Mouse (Mus musculus): ENCODE results near the gene Gm44805.
"Not testable (repeated sequence)": the region's sequence is repeated elsewhere in the genome, so short reads cannot be mapped to it uniquely, and the experiment has no call there.

Gm44805 gene

GRCm38 (mm10) chr7:19699827-19700148 is 18.6 kb upstream of the Gm44805 start:
- DNase-seq (ENCODE audit: low spot score in 2 of 2), result no peak

- peak in 1 of 2 experiments; percentile 63 for DNase-seq (ENCODE audit: low spot score in 2 of 2)
These were observed 17.9 kb upstream of the Gm44805 start, which contains the start of gene Apoe for GRCm38 (mm10) chr7:19698907-19699826. Apoe (minus strand) TSS chr7:19699188.

- DNase-seq (ENCODE audit: low spot score in 2 of 2), result no peak
These were observed 17.0 kb upstream of the Gm44805 start for GRCm38 (mm10) chr7:19697949-19698906.

- no peak for DNase-seq (ENCODE audit: low spot score in 2 of 2)
These were observed 15.2 kb upstream of the Gm44805 start for GRCm38 (mm10) chr7:19696336-19696873.

- DNase-seq (ENCODE audit: low spot score in 2 of 2), result no peak
These were observed 14.7 kb upstream of the Gm44805 start for GRCm38 (mm10) chr7:19695881-19696280.

GRCm38 (mm10) chr7:19695213-19695594 is 14.0 kb upstream of the Gm44805 start:
- DNase-seq (ENCODE audit: low spot score in 2 of 2), result no peak

- no peak for DNase-seq (ENCODE audit: low spot score in 2 of 2)
These were observed 13.4 kb upstream of the Gm44805 start for GRCm38 (mm10) chr7:19694336-19695212.

- peak in 1 of 2 experiments; percentile 69 for DNase-seq (ENCODE audit: low spot score in 2 of 2)
These were observed 12.2 kb upstream of the Gm44805 start for GRCm38 (mm10) chr7:19693421-19693820.

GRCm38 (mm10) chr7:19691873-19692865 is 10.9 kb upstream of the Gm44805 start, which contains the start of gene Apoc1:
Apoc1 (minus strand) TSS chr7:19692660.
- DNase-seq (ENCODE audit: low spot score in 2 of 2), result peak in 1 of 2 experiments; percentile 62

GRCm38 (mm10) chr7:19691434-19691833 is 10.2 kb upstream of the Gm44805 start:
- DNase-seq (ENCODE audit: low spot score in 2 of 2), result no peak

- DNase-seq (ENCODE audit: low spot score in 2 of 2), result no peak
These were observed 9.6 kb upstream of the Gm44805 start for GRCm38 (mm10) chr7:19690845-19691244.

GRCm38 (mm10) chr7:19688611-19689010 is 7.4 kb upstream of the Gm44805 start:
- DNase-seq (ENCODE audit: low spot score in 2 of 2), result no peak

- DNase-seq (ENCODE audit: low spot score in 2 of 2), result no peak
These were observed 6.9 kb upstream of the Gm44805 start for GRCm38 (mm10) chr7:19688101-19688500.

- not testable (repeated sequence) for DNase-seq (ENCODE audit: low spot score in 2 of 2)
These were observed 5.8 kb upstream of the Gm44805 start for GRCm38 (mm10) chr7:19686927-19687583.

- DNase-seq (ENCODE audit: low spot score in 2 of 2), result no peak
These were observed 5.3 kb upstream of the Gm44805 start for GRCm38 (mm10) chr7:19686521-19686920.

- no peak for DNase-seq (ENCODE audit: low spot score in 2 of 2)
These were observed 4.2 kb upstream of the Gm44805 start for GRCm38 (mm10) chr7:19685374-19685773.

GRCm38 (mm10) chr7:19683771-19684201 is 2.6 kb upstream of the Gm44805 start:
- DNase-seq (ENCODE audit: low spot score in 2 of 2), result no peak

GRCm38 (mm10) chr7:19682979-19683378 is 1.8 kb upstream of the Gm44805 start:
- no peak for DNase-seq (ENCODE audit: low spot score in 2 of 2)

- no peak for DNase-seq (ENCODE audit: low spot score in 2 of 2)
These were observed 521 bp downstream of the Gm44805 start for GRCm38 (mm10) chr7:19680702-19681101.

All from urinary bladder, postnatal 36 days (tissue).